Mouse (Mus musculus): ENCODE measurements around the gene Dgkb. TPM values are rescaled to one million over a fixed set of nuclear protein-coding genes. Genes with fewer than 3 reads are reported as not detected.

Dgkb gene
- under 1 TPM; 0.61 to 0.69 TPM for total RNA-seq (2021)

- DNase-seq: no peak
Observed at GRCm38 (mm10) chr12:37817426-37817825, at the start of gene Dgkb. TSS of gene Dgkb (plus strand) at chr12:37817726.

GRCm38 (mm10) chr12:37769844-37770243 is 47.7 kb upstream of the Dgkb start:
- no peak for DNase-seq

- DNase-seq: peak; percentile 29
Observed at GRCm38 (mm10) chr12:37773681-37774357, 43.7 kb upstream of the Dgkb start.

GRCm38 (mm10) chr12:37774591-37774990 is 42.9 kb upstream of the Dgkb start:
- DNase-seq: no peak

- no peak for DNase-seq
Observed at GRCm38 (mm10) chr12:37796265-37796928, 21.1 kb upstream of the Dgkb start.

GRCm38 (mm10) chr12:37814122-37814521 is 3.4 kb upstream of the Dgkb start:
- no peak for DNase-seq

- peak; percentile 38 for DNase-seq
Observed at GRCm38 (mm10) chr12:37821052-37821810, 3.7 kb downstream of the Dgkb start.

- peak; percentile 10 for DNase-seq
Observed at GRCm38 (mm10) chr12:37880042-37881017, 62.8 kb downstream of the Dgkb start.

- no peak for DNase-seq
Observed at GRCm38 (mm10) chr12:37881376-37881775, 63.9 kb downstream of the Dgkb start.

- no peak for DNase-seq
Observed at GRCm38 (mm10) chr12:37882796-37883195, 65.3 kb downstream of the Dgkb start.

GRCm38 (mm10) chr12:37883781-37884180 is 66.3 kb downstream of the Dgkb start:
- DNase-seq: peak; percentile 9

GRCm38 (mm10) chr12:37888591-37888990 is 71.1 kb downstream of the Dgkb start:
- DNase-seq: no peak

- DNase-seq: no peak
Observed at GRCm38 (mm10) chr12:37889431-37889830, 71.9 kb downstream of the Dgkb start.

- DNase-seq: no peak
Observed at GRCm38 (mm10) chr12:37891336-37891735, 73.8 kb downstream of the Dgkb start.

- DNase-seq: no peak
Observed at GRCm38 (mm10) chr12:37942163-37942562, 124.6 kb downstream of the Dgkb start.

GRCm38 (mm10) chr12:37956193-37956592 is 138.7 kb downstream of the Dgkb start:
- no peak for DNase-seq

GRCm38 (mm10) chr12:37971482-37971881 is 154.0 kb downstream of the Dgkb start:
- DNase-seq: no peak

- DNase-seq: no peak
Observed at GRCm38 (mm10) chr12:37978498-37979187, 161.1 kb downstream of the Dgkb start.

GRCm38 (mm10) chr12:37985352-37985751 is 167.8 kb downstream of the Dgkb start:
- no peak for DNase-seq

GRCm38 (mm10) chr12:37988066-37988591 is 170.6 kb downstream of the Dgkb start:
- DNase-seq: no peak

GRCm38 (mm10) chr12:37993221-37993620 is 175.7 kb downstream of the Dgkb start:
- no peak for DNase-seq

All from heart, postnatal 4 days (tissue).